Mouse (Mus musculus): ENCODE measurements at regions not wholly inside any gene's neighbourhood (a gene's known extent, or its start where the extent isn't known, plus 50 kb on each side); places are given as distances from the start of the nearest gene placed in this dataset.

- no peaks in the 10 kb centered on the region for H3K27me3 ChIP-seq
- WGBS = 71% methylated on average over 1 of the region's 1 CpGs
- no peak overlapping the region for H3K27ac ChIP-seq
- H3K9ac ChIP-seq = no peak overlapping the region
- no peaks in the 10 kb centered on the region for H3K4me1 ChIP-seq (replicated peaks)
- no peak overlapping the region for H3K4me2 ChIP-seq
- ATAC-seq (replicated peaks; ENCODE audit: insufficient number of reproducible peaks, insufficient read depth, low FRiP score, low read depth) = no peak
- no peak overlapping the region for H3K4me3 ChIP-seq
- H3K36me3 ChIP-seq = no peaks in the 10 kb centered on the region
- no peaks in the 10 kb centered on the region for H3K9me3 ChIP-seq (replicated peaks)
These were observed 265.7 kb downstream of the Sox4 start for GRCm38 (mm10) chr13:28687838-28688237.

- WGBS = 94% methylated on average over 3 of the region's 3 CpGs
- Histone ChIP-seq H3K9me3 (replicated peaks) (no peaks in the 10 kb centered on the region), H3K4me2 (no peak overlapping the region), H3K4me3 (no peak overlapping the region), H3K27ac (no peak overlapping the region), H3K27me3 (no peaks in the 10 kb centered on the region), H3K9ac (no peak overlapping the region), H3K4me1 (replicated peaks) (no peaks in the 10 kb centered on the region), H3K36me3 (no peaks in the 10 kb centered on the region)
- no peak for ATAC-seq (replicated peaks; ENCODE audit: insufficient number of reproducible peaks, insufficient read depth, low FRiP score, low read depth)
These were observed 269.2 kb downstream of the Sox4 start for GRCm38 (mm10) chr13:28684311-28684710.

GRCm38 (mm10) chr13:28680266-28680665, 273.2 kb downstream of the Sox4 start:
- H3K4me1 ChIP-seq (replicated peaks) = no peaks in the 10 kb centered on the region
- H3K9ac ChIP-seq = no peak overlapping the region
- H3K9me3 ChIP-seq (replicated peaks) = no peaks in the 10 kb centered on the region
- no peak overlapping the region for H3K4me3 ChIP-seq
- no peak overlapping the region for H3K27ac ChIP-seq
- H3K4me2 ChIP-seq = no peak overlapping the region
- no peaks in the 10 kb centered on the region for H3K36me3 ChIP-seq
- ATAC-seq (replicated peaks; ENCODE audit: insufficient number of reproducible peaks, insufficient read depth, low FRiP score, low read depth) = no peak
- no peaks in the 10 kb centered on the region for H3K27me3 ChIP-seq
- 83% methylated on average over 1 of the region's 1 CpGs for WGBS

- H3K4me1 ChIP-seq (replicated peaks) = 0 out of 2 replicates have a peak, but pooled peaks cover 5% of the 10 kb centered on the region
- no peak overlapping the region for H3K27ac ChIP-seq
- no peaks in the 10 kb centered on the region for H3K27me3 ChIP-seq
- H3K36me3 ChIP-seq = no peaks in the 10 kb centered on the region
- 61% methylated on average over 3 of the region's 3 CpGs for WGBS
- ATAC-seq (replicated peaks; ENCODE audit: insufficient number of reproducible peaks, insufficient read depth, low FRiP score, low read depth) = no peak
- H3K9ac ChIP-seq = no peak overlapping the region
- no peaks in the 10 kb centered on the region for H3K9me3 ChIP-seq (replicated peaks)
- H3K4me3 ChIP-seq = no peak overlapping the region
- H3K4me2 ChIP-seq = no peak overlapping the region
These were observed 279.9 kb downstream of the Sox4 start for GRCm38 (mm10) chr13:28673622-28674021.

- 55% methylated on average over 11 of the region's 11 CpGs for WGBS
- Histone ChIP-seq H3K27me3 (no peaks in the 10 kb centered on the region), H3K36me3 (no peaks in the 10 kb centered on the region), H3K9ac (no peak overlapping the region), H3K9me3 (replicated peaks) (no peaks in the 10 kb centered on the region), H3K4me2 (no peak overlapping the region), H3K4me1 (replicated peaks) (0 out of 2 replicates have a peak, but pooled peaks cover 5% of the 10 kb centered on the region), H3K27ac (no peak overlapping the region), H3K4me3 (no peak overlapping the region)
- no peak for ATAC-seq (replicated peaks; ENCODE audit: insufficient number of reproducible peaks, insufficient read depth, low FRiP score, low read depth)
These were observed 282.0 kb downstream of the Sox4 start for GRCm38 (mm10) chr13:28671543-28671942.

GRCm38 (mm10) chr13:28669832-28670585, 283.5 kb downstream of the Sox4 start:
- H3K36me3 ChIP-seq = no peaks in the 10 kb centered on the region
- peaks cover 5% of the 10 kb centered on the region; the same call in 1 of the 2 replicates for H3K4me1 ChIP-seq (replicated peaks)
- no peak overlapping the region for H3K4me3 ChIP-seq
- H3K4me2 ChIP-seq = no peak overlapping the region
- ATAC-seq (replicated peaks; ENCODE audit: insufficient number of reproducible peaks, insufficient read depth, low FRiP score, low read depth) = no peak
- H3K9me3 ChIP-seq (replicated peaks) = no peaks in the 10 kb centered on the region
- no peak overlapping the region for H3K9ac ChIP-seq
- WGBS = 63% methylated on average over 4 of the region's 4 CpGs
- H3K27ac ChIP-seq = no peak overlapping the region
- H3K27me3 ChIP-seq = no peaks in the 10 kb centered on the region

- Histone ChIP-seq H3K27ac (no peak overlapping the region), H3K4me3 (no peak overlapping the region), H3K27me3 (no peaks in the 10 kb centered on the region), H3K9me3 (replicated peaks) (no peaks in the 10 kb centered on the region), H3K9ac (no peak overlapping the region), H3K4me2 (no peak overlapping the region), H3K4me1 (replicated peaks) (peaks cover 17% of the 10 kb centered on the region), H3K36me3 (no peaks in the 10 kb centered on the region)
- no peak for ATAC-seq (replicated peaks; ENCODE audit: insufficient number of reproducible peaks, insufficient read depth, low FRiP score, low read depth)
- WGBS = 64% methylated on average over 3 of the region's 3 CpGs
These were observed 286.7 kb downstream of the Sox4 start for GRCm38 (mm10) chr13:28666832-28667231.

GRCm38 (mm10) chr13:28665150-28665549, 288.4 kb downstream of the Sox4 start:
- Histone ChIP-seq H3K4me3 (no peak overlapping the region), H3K4me1 (replicated peaks) (peaks cover 13% of the 10 kb centered on the region), H3K27me3 (no peaks in the 10 kb centered on the region), H3K27ac (no peak overlapping the region; the same call in 1 of the 2 replicates), H3K9me3 (replicated peaks) (no peaks in the 10 kb centered on the region), H3K36me3 (no peaks in the 10 kb centered on the region), H3K4me2 (no peak overlapping the region), H3K9ac (no peak overlapping the region)
- ATAC-seq (replicated peaks; ENCODE audit: insufficient number of reproducible peaks, insufficient read depth, low FRiP score, low read depth) = no peak
- WGBS = 46% methylated on average over 5 of the region's 5 CpGs

- ATAC-seq (replicated peaks; ENCODE audit: insufficient number of reproducible peaks, insufficient read depth, low FRiP score, low read depth) = no peak
- Histone ChIP-seq H3K27me3 (no peaks in the 10 kb centered on the region), H3K4me2 (no peak overlapping the region), H3K9me3 (replicated peaks) (no peaks in the 10 kb centered on the region), H3K9ac (no peak overlapping the region), H3K4me3 (no peak overlapping the region), H3K27ac (no peak overlapping the region), H3K4me1 (replicated peaks) (peaks cover 13% of the 10 kb centered on the region), H3K36me3 (no peaks in the 10 kb centered on the region)
- WGBS = 54% methylated on average over 4 of the region's 4 CpGs
These were observed 288.8 kb downstream of the Sox4 start for GRCm38 (mm10) chr13:28664698-28665097.

- Histone ChIP-seq H3K27me3 (no peaks in the 10 kb centered on the region), H3K4me3 (no peak overlapping the region), H3K36me3 (no peaks in the 10 kb centered on the region), H3K27ac (0 out of 2 replicates have a peak overlapping the region, but pooled peaks have one; percentile 9), H3K4me2 (no peak overlapping the region), H3K4me1 (replicated peaks) (peaks cover 13% of the 10 kb centered on the region), H3K9me3 (replicated peaks) (no peaks in the 10 kb centered on the region), H3K9ac (no peak overlapping the region)
- no peak; the same call in 1 of the 2 replicates for ATAC-seq (replicated peaks; ENCODE audit: insufficient number of reproducible peaks, insufficient read depth, low FRiP score, low read depth)
- WGBS = 46% methylated on average over 7 of the region's 7 CpGs
These were observed 289.4 kb downstream of the Sox4 start for GRCm38 (mm10) chr13:28663950-28664681.

GRCm38 (mm10) chr13:28663459-28663858, 290.1 kb downstream of the Sox4 start:
- Histone ChIP-seq H3K4me2 (no peak overlapping the region), H3K36me3 (no peaks in the 10 kb centered on the region), H3K4me3 (no peak overlapping the region), H3K27me3 (no peaks in the 10 kb centered on the region), H3K9ac (no peak overlapping the region), H3K4me1 (replicated peaks) (peaks cover 13% of the 10 kb centered on the region), H3K27ac (no peak overlapping the region), H3K9me3 (replicated peaks) (no peaks in the 10 kb centered on the region)
- 0 out of 2 replicates have a peak, but pooled peaks have one; percentile 31 for ATAC-seq (replicated peaks; ENCODE audit: insufficient number of reproducible peaks, insufficient read depth, low FRiP score, low read depth)
- 19% methylated on average over 5 of the region's 5 CpGs for WGBS

Measured in heart, embryonic 15.5 days (tissue).